Mouse (Mus musculus): Measurements from ENCODE around the gene Prss35.

The Prss35 gene

GRCm38 (mm10) chr9:86729084-86729483 lies 14.4 kb upstream of the Prss35 start:
- intact Hi-C loops (cut with DNase I): no loop called here

GRCm38 (mm10) chr9:86729811-86730210 lies 13.6 kb upstream of the Prss35 start:
- intact Hi-C loops (cut with DNase I): no loop called here

- intact Hi-C loops (cut with DNase I): no loop called here
Observed at GRCm38 (mm10) chr9:86734357-86734756, 9.1 kb upstream of the Prss35 start.

GRCm38 (mm10) chr9:86734795-86735194 lies 8.7 kb upstream of the Prss35 start:
- intact Hi-C loops (cut with DNase I): no loop called here

- intact Hi-C loops (cut with DNase I): no loop called here
Observed at GRCm38 (mm10) chr9:86736991-86737390, 6.5 kb upstream of the Prss35 start.

- intact Hi-C loops (cut with DNase I): no loop called here
Observed at GRCm38 (mm10) chr9:86738067-86738466, 5.4 kb upstream of the Prss35 start.

GRCm38 (mm10) chr9:86738801-86739200 lies 4.6 kb upstream of the Prss35 start:
- intact Hi-C loops (cut with DNase I): no loop called here

GRCm38 (mm10) chr9:86739971-86740370 lies 3.5 kb upstream of the Prss35 start:
- intact Hi-C loops (cut with DNase I): loop anchor here (5.0 kb wide), 1 partner anchor 48 kb away; no protein-coding TSS in a partner anchor

GRCm38 (mm10) chr9:86744041-86744440 lies 592 bp downstream of the Prss35 start:
- intact Hi-C loops (cut with DNase I): loop anchor here (5.0 kb wide), 1 partner anchor 52 kb away; no protein-coding TSS in a partner anchor

- intact Hi-C loops (cut with DNase I): loop anchor here (2.0 kb wide), 1 partner anchor 153 kb away; no protein-coding TSS in a partner anchor
Observed at GRCm38 (mm10) chr9:86745926-86746581, 2.6 kb downstream of the Prss35 start.

GRCm38 (mm10) chr9:86762477-86763376 lies 19.3 kb downstream of the Prss35 start:
- intact Hi-C loops (cut with DNase I): no loop called here

GRCm38 (mm10) chr9:86764002-86764401 lies 20.6 kb downstream of the Prss35 start:
- intact Hi-C loops (cut with DNase I): no loop called here

GRCm38 (mm10) chr9:86766991-86767390 lies 23.5 kb downstream of the Prss35 start:
- intact Hi-C loops (cut with DNase I): no loop called here

- intact Hi-C loops (cut with DNase I): no loop called here
Observed at GRCm38 (mm10) chr9:86772897-86773296, 29.4 kb downstream of the Prss35 start.

- intact Hi-C loops (cut with DNase I): no loop called here
Observed at GRCm38 (mm10) chr9:86773996-86774395, 30.5 kb downstream of the Prss35 start.

GRCm38 (mm10) chr9:86775374-86775773 lies 31.9 kb downstream of the Prss35 start:
- intact Hi-C loops (cut with DNase I): no loop called here

GRCm38 (mm10) chr9:86777309-86777708 lies 33.9 kb downstream of the Prss35 start:
- intact Hi-C loops (cut with DNase I): no loop called here

GRCm38 (mm10) chr9:86778212-86778611 lies 34.8 kb downstream of the Prss35 start:
- intact Hi-C loops (cut with DNase I): no loop called here

- intact Hi-C loops (cut with DNase I): no loop called here
Observed at GRCm38 (mm10) chr9:86781426-86781825, 38.0 kb downstream of the Prss35 start.

GRCm38 (mm10) chr9:86782836-86783235 lies 39.4 kb downstream of the Prss35 start:
- intact Hi-C loops (cut with DNase I): no loop called here

- intact Hi-C loops (cut with DNase I): no loop called here
Observed at GRCm38 (mm10) chr9:86789186-86789585, 45.7 kb downstream of the Prss35 start.

- intact Hi-C loops (cut with DNase I): no loop called here
Observed at GRCm38 (mm10) chr9:86791927-86792326, 48.5 kb downstream of the Prss35 start.

Data from adrenal gland (tissue).